Mouse (Mus musculus) liver, embryonic 14.5 days (tissue): ENCODE results near the gene Pon1. TPM values are rescaled to one million over a fixed set of nuclear protein-coding genes. Genes with fewer than 3 reads are reported as not detected.

ENCODE experiments used
- ATAC-seq: fragments of 200-750 bp; cut with Nextera tagmentation; 2 replicates; pipeline ENCODE4 v1.8.0; 2017; ENCODE audit warnings: moderate number of reproducible peaks, mild to moderate bottlenecking, moderate library complexity; ENCODE audit not compliant: insufficient read depth
- DNase-seq, 3 experiments: peaks; one replicate each; pipeline ENCODE4 v3.0.0-alpha.2; 2012 to 2013; ENCODE audit warnings: low read depth in 3 of 3, low spot score in 3 of 3
- H3K27ac ChIP-seq: fragments of 300-500 bp; sonication (generic); 2 replicates; pipeline ENCODE4 v1.5.1; 2014; ENCODE audit warnings: moderate library complexity, mild to moderate bottlenecking, control low read depth, inconsistent platforms
- H3K27me3 ChIP-seq: fragments of 300-500 bp; sonication (generic); 2 replicates; pipeline ENCODE4 v1.6.1; 2014; ENCODE audit warnings: mild to moderate bottlenecking, low read length, moderate library complexity; ENCODE audit not compliant: control insufficient read depth, insufficient read depth
- H3K36me3 ChIP-seq: fragments of 300-500 bp; sonication (generic); replicated peaks from 2 replicates; pipeline ENCODE4 v1.6.1; 2014; ENCODE audit warnings: low read depth; ENCODE audit not compliant: control insufficient read depth, insufficient read depth
- H3K4me1 ChIP-seq, 2 experiments: fragments of 200-500 bp in 1 of 2; fragments of 300-500 bp in 1 of 2; sonication (generic) in 1 of 2; replicated peaks; 2 replicates each; pipeline ENCODE4 v1.6.1; 2012 to 2014; ENCODE audit warnings: antibody characterized with exemption in 1 of 2, inconsistent platforms in 1 of 2, low read length in 1 of 2; ENCODE audit not compliant: control insufficient read depth in 2 of 2, insufficient read depth in 2 of 2
- H3K4me2 ChIP-seq: fragments of 300-500 bp; sonication (generic); 2 replicates; pipeline ENCODE4 v1.6.1; 2014; ENCODE audit warnings: low read depth, mild to moderate bottlenecking, control low read depth, moderate library complexity
- H3K4me3 ChIP-seq, 2 experiments: fragments of 200-500 bp in 1 of 2; fragments of 300-500 bp in 1 of 2; sonication (generic) in 1 of 2; 2 replicates each; pipeline ENCODE4 v1.5.1; 2012 to 2014; ENCODE audit warnings: low read depth in 2 of 2, low read length in 2 of 2, mild to moderate bottlenecking in 2 of 2, control low read depth in 1 of 2, inconsistent platforms in 1 of 2, moderate library complexity in 1 of 2; ENCODE audit not compliant: insufficient read depth in 1 of 2
- H3K9ac ChIP-seq: fragments of 300-500 bp; sonication (generic); replicated peaks from 2 replicates; pipeline ENCODE4 v1.6.1; 2014; ENCODE audit warnings: mild to moderate bottlenecking, control low read depth, moderate library complexity
- H3K9me3 ChIP-seq: fragments of 300-500 bp; sonication (generic); 2 replicates; pipeline ENCODE4 v1.6.1; 2016; ENCODE audit warnings: low read length, mixed read lengths; ENCODE audit not compliant: control insufficient read depth
- CTCF ChIP-seq: IDR thresholded peaks from 2 replicates; pipeline ENCODE4 v1.5.1; 2016; ENCODE audit warnings: antibody characterized with exemption, low read depth, control low read depth
- EP300 ChIP-seq: IDR thresholded peaks from 2 replicates; pipeline ENCODE4 v1.6.1; 2016; ENCODE audit warnings: antibody characterized with exemption, low read depth
- WGBS: fragments of 180-500 bp; shearing (Covaris S2); extraction: QIAGEN DNeasy Blood & Tissue Kit; methylation state at CpG from one replicate; pipeline ENCODE4 v1.1.7; 2014; ENCODE audit not compliant: insufficient replicate concordance; 5-methylcytosine and 5-hydroxymethylcytosine counted together
- polyA plus RNA-seq, 2 experiments: library from polyadenylated mRNA; depleted of rRNA in 1 of 2; stranded (reverse) in 1 of 2; unstranded in 1 of 2; fragments of >200 nt; fragmentation: Nextera tagmentation in 1 of 2; extraction: Ambion mirVana in 1 of 2; gene quantifications; 2 replicates each; pipeline versions ENCODE4 v1.2.1 to v1.2.3; 2012 to 2014

The Pon1 gene
- polyA plus RNA-seq, 2 experiments, result 1.9 to 4.4 TPM

GRCm38 (mm10) chr6:5171418-5171817 is 22.3 kb downstream of the Pon1 start:
- TF ChIP-seq EP300 (no peak), CTCF (no peak)
- Histone ChIP-seq H3K27me3 (no peaks in the 10 kb centered on the region; the same call in 1 of the 2 replicates), H3K9me3 (no peaks in the 10 kb centered on the region), H3K9ac (no peak overlapping the region), H3K4me2 (no peak overlapping the region), H3K4me3 (no peak overlapping the region), H3K36me3 (no peaks in the 10 kb centered on the region), H3K27ac (no peak overlapping the region), H3K4me1 (peaks cover 6 to 18% of the 10 kb centered on the region in 2 experiments; a peak in 3 of 4 replicates)
- DNase-seq (no peak), ATAC-seq (peak; percentile 60)
- WGBS, result 69% methylated on average over 4 of the region's 4 CpGs

- TF ChIP-seq EP300 (no peak), CTCF (no peak)
- H3K27ac ChIP-seq, result no peak overlapping the region
- no peak for DNase-seq
- H3K9ac ChIP-seq, result no peak overlapping the region
- WGBS, result 71% methylated on average over 9 of the region's 9 CpGs
- H3K4me1 ChIP-seq, result peaks cover 11 to 28% of the 10 kb centered on the region in 2 experiments
- no peak overlapping the region for H3K4me3 ChIP-seq
- no peaks in the 10 kb centered on the region; the same call in 1 of the 2 replicates for H3K27me3 ChIP-seq
- H3K4me2 ChIP-seq, result no peak overlapping the region
- no peak for ATAC-seq
- H3K36me3 ChIP-seq, result no peaks in the 10 kb centered on the region
- no peaks in the 10 kb centered on the region for H3K9me3 ChIP-seq
Measured at GRCm38 (mm10) chr6:5168158-5168557, 25.6 kb downstream of the Pon1 start.

GRCm38 (mm10) chr6:5167051-5167677 is 26.6 kb downstream of the Pon1 start:
- peak overlapping the region; percentile 4; the same call in 1 of the 2 replicates for H3K9ac ChIP-seq
- DNase-seq, result no peak
- no peaks in the 10 kb centered on the region for H3K36me3 ChIP-seq
- peak overlapping the region; percentile 56 for H3K4me2 ChIP-seq
- peak overlapping the region in 1 of 2 experiments; percentile 7; a peak in 1 of 4 replicates for H3K4me3 ChIP-seq
- no peaks in the 10 kb centered on the region for H3K9me3 ChIP-seq
- H3K27me3 ChIP-seq, result no peaks in the 10 kb centered on the region
- H3K27ac ChIP-seq, result no peak overlapping the region
- WGBS, result 9% methylated on average over 14 of the region's 14 CpGs
- H3K4me1 ChIP-seq, result peaks cover 11 to 24% of the 10 kb centered on the region in 2 experiments
- no peak for TF ChIP-seq CTCF
- ATAC-seq, result no peak

- Histone ChIP-seq H3K9me3 (no peaks in the 10 kb centered on the region), H3K27me3 (no peaks in the 10 kb centered on the region), H3K27ac (no peak overlapping the region), H3K36me3 (no peaks in the 10 kb centered on the region), H3K9ac (peak overlapping the region; percentile 18; the same call in 1 of the 2 replicates), H3K4me3 (no peak overlapping the region), H3K4me1 (peaks cover 15 to 26% of the 10 kb centered on the region in 2 experiments), H3K4me2 (peak overlapping the region; percentile 41)
- WGBS, result 26% methylated on average over 9 of the region's 9 CpGs
- DNase-seq (no peak), ATAC-seq (no peak)
- TF ChIP-seq CTCF, result no peak
- no peak for TF ChIP-seq EP300
Measured at GRCm38 (mm10) chr6:5164855-5165254, 28.9 kb downstream of the Pon1 start.

- Histone ChIP-seq H3K27me3 (no peaks in the 10 kb centered on the region), H3K9me3 (no peaks in the 10 kb centered on the region), H3K27ac (no peak overlapping the region), H3K36me3 (no peaks in the 10 kb centered on the region), H3K9ac (no peak overlapping the region), H3K4me1 (peaks cover 25 to 39% of the 10 kb centered on the region in 2 experiments), H3K4me3 (no peak overlapping the region), H3K4me2 (no peak overlapping the region)
- DNase-seq, result no peak
- ATAC-seq, result peak; percentile 61
- WGBS, result 76% methylated on average over 14 of the region's 14 CpGs
- TF ChIP-seq EP300 (no peak), CTCF (no peak)
Measured at GRCm38 (mm10) chr6:5163507-5164144, 30.1 kb downstream of the Pon1 start.
